Mouse (Mus musculus) left cerebral cortex, postnatal 14 days (tissue): ENCODE measurements around the gene Phf21a. TPM values are rescaled to one million over a fixed set of nuclear protein-coding genes. Genes with fewer than 3 reads are reported as not detected.

ENCODE experiments used
- DNase-seq, 2 experiments: peaks; one replicate each; pipeline ENCODE4 v3.0.0; 2021 to 2022; ENCODE audit warnings: low spot score in 2 of 2, mixed read lengths in 1 of 2
- intact Hi-C: fragments of 180-260 bp; cut with DNase I; formaldehyde crosslinking; loops from one replicate; pipeline ENCODE4 v1.15.1; 2025
- microRNA-seq, 2 experiments: library from miRNA; unstranded; fragments of <30 nt; microRNA quantifications; one replicate each; pipeline ENCODE4 v1.2.0; 2022
- total RNA-seq, 2 experiments: library from RNA; stranded (reverse); gene quantifications; 2 replicates each; pipeline ENCODE4 v1.2.3; 2021

The Phf21a gene
- total RNA-seq, 2 experiments from 2014 or later = 64.5 to 73.9 TPM

DNA sequence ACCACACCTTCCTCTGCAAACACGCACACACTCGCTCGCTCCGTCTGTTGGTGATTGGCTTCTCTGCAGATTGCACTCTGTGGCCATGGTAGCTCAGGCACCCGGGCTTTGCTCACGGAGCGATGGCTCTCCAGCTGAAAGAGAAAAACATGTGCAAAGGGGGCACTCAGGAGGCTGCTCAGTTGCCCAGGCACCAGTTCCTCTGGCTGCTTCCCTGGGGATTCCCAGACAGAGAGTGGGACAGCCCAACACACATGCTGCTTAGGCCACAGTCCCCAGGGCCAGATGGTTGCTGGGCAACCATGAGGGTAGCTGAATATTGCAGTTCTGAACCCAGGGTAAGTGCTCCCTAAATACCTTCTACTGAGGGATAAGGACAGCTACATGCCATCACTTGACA, 312.8 kb downstream of the Phf21a start:
- DNase-seq = no peak
- intact Hi-C loops = no loop called here

DNA sequence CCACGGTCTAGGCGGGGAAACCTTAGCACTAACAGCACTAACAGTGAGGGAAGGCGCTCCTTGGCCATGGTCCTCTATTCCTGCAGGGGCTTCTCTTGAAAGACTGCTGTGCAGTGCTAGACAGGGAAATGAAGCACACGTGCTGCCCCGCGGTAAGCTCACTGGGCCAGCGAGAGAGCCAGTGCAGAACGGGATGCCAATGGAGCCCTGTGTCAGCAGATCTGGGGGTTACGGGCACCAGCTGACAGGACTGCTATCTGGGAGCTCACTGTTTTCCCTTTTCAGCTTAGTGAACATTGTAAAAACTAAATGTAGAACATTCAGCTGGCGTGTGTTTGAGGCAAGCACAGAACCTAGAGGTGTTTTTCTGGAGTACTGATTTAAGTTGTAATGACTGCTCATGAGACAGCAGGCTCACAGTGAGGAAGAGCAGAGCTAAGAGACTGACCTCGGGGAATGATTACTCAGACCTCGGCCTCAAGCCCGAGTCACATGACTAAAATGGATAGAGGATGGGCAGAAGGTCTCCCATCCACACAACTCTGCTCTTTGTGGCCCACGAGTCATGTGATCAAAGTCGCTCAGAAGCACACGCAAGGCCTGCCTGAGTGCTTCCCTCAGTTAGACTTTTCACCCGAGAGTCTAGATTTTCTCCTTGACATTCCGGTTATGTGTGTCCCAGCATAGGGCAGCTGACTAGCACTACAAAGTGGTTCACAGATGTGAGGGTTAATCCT, 315.6 kb downstream of the Phf21a start:
- no peak for DNase-seq
- intact Hi-C loops = no loop called here

DNA sequence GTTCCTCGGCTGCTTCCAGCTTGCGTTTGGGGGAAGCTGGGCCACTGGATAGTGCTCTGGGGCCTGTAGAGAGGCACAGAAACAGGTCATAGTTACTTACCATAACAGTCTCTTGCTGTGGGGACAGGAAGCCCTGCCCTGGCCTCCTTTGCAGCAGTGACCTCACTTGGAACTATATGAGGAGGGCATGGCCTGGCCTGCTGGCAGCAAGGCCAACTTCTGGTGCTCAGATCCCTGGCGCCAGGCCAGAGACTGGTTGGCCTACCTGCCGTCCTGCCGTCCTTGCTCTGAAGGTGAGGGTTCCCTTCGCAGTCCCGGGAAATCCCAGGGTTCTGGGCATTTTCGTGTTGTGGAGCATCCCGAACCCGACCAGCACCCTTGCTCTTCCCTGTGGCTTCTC, 318.8 kb downstream of the Phf21a start:
- intact Hi-C loops = no loop called here
- no peak for DNase-seq

Small RNAs within 50 kb of the gene (microRNA-seq; reads per million reads assigned to microRNA genes)
- gene Mir1955 (5.8 to 6.4 reads per million in 2 experiments), gene Mir7000 (3.4 to 5.4 reads per million in 2 experiments)

Other genes with a start within 250 kb of the Phf21a start
- gene Chrm4, start 165.9 kb upstream of the Phf21a start, total RNA-seq = 10 to 100 TPM; 37.3 to 42.0 TPM
- 10 to 100 TPM; 24.9 to 26.3 TPM for gene Mdk, start 160.8 kb upstream of the Phf21a start, total RNA-seq
- not detected for gene Gm9821, start 147.4 kb upstream of the Phf21a start, total RNA-seq
- 100 to 1,000 TPM; 342 to 377 TPM for gene Dgkz, start 117.3 kb upstream of the Phf21a start, total RNA-seq
- gene Creb3l1, start 68.6 kb upstream of the Phf21a start, total RNA-seq = 1 to 10 TPM; 3.9 to 6.0 TPM